Mouse (Mus musculus) stomach, embryonic 16.5 days (tissue): ENCODE measurements around the gene Sit1. TPM values are rescaled to one million over a fixed set of nuclear protein-coding genes. Genes with fewer than 3 reads are reported as not detected.
A peak's percentile ranks its signal among the peaks of the same experiment; 100 is the strongest.

Source experiments
- ATAC-seq: fragments of 200-750 bp; cut with Nextera tagmentation; 2 replicates; pipeline ENCODE4 v1.8.0; 2017; ENCODE audit warnings: moderate number of reproducible peaks, moderate TSS enrichment; ENCODE audit not compliant: insufficient read depth, low FRiP score
- H3K27ac ChIP-seq: fragments of 300-500 bp; sonication (generic); 2 replicates; pipeline ENCODE4 v1.5.1; 2014; ENCODE audit warnings: low read length
- H3K27me3 ChIP-seq: fragments of 300-500 bp; sonication (generic); 2 replicates; pipeline ENCODE4 v1.6.1; 2014; ENCODE audit warnings: low read length, control low read depth, mixed read lengths; ENCODE audit not compliant: control insufficient read depth, insufficient read depth
- H3K36me3 ChIP-seq: fragments of 300-500 bp; sonication (generic); 2 replicates; pipeline ENCODE4 v1.6.1; 2014; ENCODE audit warnings: low read length; ENCODE audit not compliant: control insufficient read depth, insufficient read depth
- H3K4me1 ChIP-seq: fragments of 300-500 bp; sonication (generic); 2 replicates; pipeline ENCODE4 v1.6.1; 2014; ENCODE audit warnings: low read length, control low read depth, mixed read lengths; ENCODE audit not compliant: control insufficient read depth, insufficient read depth
- H3K4me2 ChIP-seq: fragments of 300-500 bp; sonication (generic); 2 replicates; pipeline ENCODE4 v1.6.1; 2014; ENCODE audit warnings: low read depth, low read length, mixed read lengths
- H3K4me3 ChIP-seq: fragments of 300-500 bp; sonication (generic); replicated peaks from 2 replicates; pipeline ENCODE4 v1.5.1; 2014; ENCODE audit warnings: mild to moderate bottlenecking, low read length
- H3K9ac ChIP-seq: fragments of 300-500 bp; sonication (generic); 2 replicates; pipeline ENCODE4 v1.6.1; 2014; ENCODE audit warnings: low read length
- H3K9me3 ChIP-seq: fragments of 300-500 bp; sonication (generic); replicated peaks from 2 replicates; pipeline ENCODE4 v1.6.1; 2016; ENCODE audit warnings: low read length, control low read depth; ENCODE audit not compliant: control insufficient read depth
- WGBS: fragments of 180-500 bp; shearing (Covaris S2); extraction: QIAGEN DNeasy Blood & Tissue Kit; methylation state at CpG from one replicate; pipeline ENCODE4 v1.1.7; 2014; 5-methylcytosine and 5-hydroxymethylcytosine counted together
- polyA plus RNA-seq: library from polyadenylated mRNA; unstranded; fragments of >200 nt; fragmentation: Nextera tagmentation; extraction: Ambion mirVana; gene quantifications from 2 replicates; pipeline ENCODE4 v1.2.1, GENCODE M21; 2015

Sit1 gene
- polyA plus RNA-seq, 1 experiment from 2014 or later, result not detected

DNA sequence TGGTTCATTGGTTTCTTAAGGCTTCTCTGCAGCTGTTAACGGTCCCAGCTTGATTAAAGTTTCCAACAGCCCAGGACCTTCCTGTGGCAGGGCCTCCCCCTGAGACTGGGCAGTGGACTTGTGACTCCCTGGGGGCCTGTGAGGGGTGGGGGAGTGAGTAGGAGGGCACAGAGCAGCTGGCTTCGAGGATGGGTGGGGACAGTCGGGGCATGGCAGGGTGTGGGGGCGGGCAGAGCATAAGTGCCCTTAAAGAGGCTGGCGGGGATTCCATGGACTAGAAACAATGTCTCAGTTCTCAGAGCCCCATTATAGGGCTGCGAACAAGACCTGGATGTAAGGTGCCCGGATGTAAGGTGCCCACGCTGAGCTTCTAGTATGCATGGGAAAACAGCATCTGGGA, 26.4 kb downstream of the Sit1 start:
- ATAC-seq, result no peak
- H3K36me3 ChIP-seq, result no peaks in the 10 kb centered on the region
- H3K9ac ChIP-seq, result no peak overlapping the region
- no peak overlapping the region for H3K27ac ChIP-seq
- WGBS, result 21% methylated on average over 8 of the region's 8 CpGs
- no peaks in the 10 kb centered on the region for H3K9me3 ChIP-seq
- H3K27me3 ChIP-seq, result peaks cover 11% of the 10 kb centered on the region
- no peak overlapping the region for H3K4me2 ChIP-seq
- H3K4me1 ChIP-seq, result peaks cover 15% of the 10 kb centered on the region
- H3K4me3 ChIP-seq, result no peak overlapping the region

DNA sequence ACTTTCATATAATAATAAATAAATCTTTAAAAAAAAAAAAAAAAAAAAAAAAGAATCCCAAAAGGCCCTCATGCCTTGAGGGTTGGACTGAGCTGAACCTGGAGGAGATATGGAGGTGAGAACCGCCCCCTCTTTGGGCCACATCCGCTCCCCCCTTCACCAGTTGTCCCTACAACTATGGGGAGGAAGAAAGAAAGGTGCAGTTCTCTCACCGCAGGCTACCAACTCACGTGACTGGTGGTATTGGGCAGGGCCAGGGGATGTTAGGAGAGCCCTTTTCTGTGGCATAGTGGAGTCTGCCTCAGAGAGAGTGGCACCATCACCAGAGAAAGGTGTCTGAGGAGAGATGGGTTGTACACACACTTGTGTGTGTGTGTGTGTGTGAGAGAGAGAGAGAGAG, 27.1 kb downstream of the Sit1 start:
- Histone ChIP-seq H3K36me3 (no peaks in the 10 kb centered on the region), H3K9ac (no peak overlapping the region), H3K4me2 (no peak overlapping the region), H3K27me3 (peaks cover 13% of the 10 kb centered on the region), H3K9me3 (no peaks in the 10 kb centered on the region), H3K4me1 (peaks cover 15% of the 10 kb centered on the region), H3K27ac (no peak overlapping the region), H3K4me3 (no peak overlapping the region)
- ATAC-seq, result no peak
- 35% methylated on average over 4 of the region's 4 CpGs for WGBS

GRCm38 (mm10) chr4:43454041-43454836, 29.3 kb downstream of the Sit1 start, which contains the start of gene Cd72:
Gene Cd72, minus strand, starts transcription at chr4:43454628.
- peaks cover 13% of the 10 kb centered on the region for H3K27me3 ChIP-seq
- ATAC-seq, result peak; percentile 37; the same call in 1 of the 2 replicates
- no peaks in the 10 kb centered on the region for H3K36me3 ChIP-seq
- H3K27ac ChIP-seq, result no peak within 1 kb of the TSS
- peak within 1 kb of the TSS; percentile 40 for H3K4me2 ChIP-seq
- WGBS, result 31% methylated on average over 20 of the region's 20 CpGs
- H3K9me3 ChIP-seq, result no peaks in the 10 kb centered on the region
- H3K9ac ChIP-seq, result peak within 1 kb of the TSS; percentile 60
- peak within 1 kb of the TSS; percentile 22 for H3K4me3 ChIP-seq
- H3K4me1 ChIP-seq, result peaks cover 15% of the 10 kb centered on the region

GRCm38 (mm10) chr4:43453413-43453812, 30.1 kb downstream of the Sit1 start:
- H3K36me3 ChIP-seq, result no peaks in the 10 kb centered on the region
- 3% methylated on average over 18 of the region's 18 CpGs for WGBS
- H3K27me3 ChIP-seq, result peaks cover 13% of the 10 kb centered on the region
- no peaks in the 10 kb centered on the region for H3K9me3 ChIP-seq
- H3K9ac ChIP-seq, result peak overlapping the region; percentile 60
- peak overlapping the region; percentile 40 for H3K4me2 ChIP-seq
- no peak overlapping the region for H3K27ac ChIP-seq
- H3K4me1 ChIP-seq, result peaks cover 15% of the 10 kb centered on the region
- ATAC-seq, result no peak
- peak overlapping the region; percentile 22 for H3K4me3 ChIP-seq

GRCm38 (mm10) chr4:43452315-43452714, 31.2 kb downstream of the Sit1 start:
- Histone ChIP-seq H3K4me2 (no peak overlapping the region), H3K36me3 (no peaks in the 10 kb centered on the region), H3K4me3 (no peak overlapping the region), H3K9me3 (no peaks in the 10 kb centered on the region), H3K27ac (no peak overlapping the region), H3K27me3 (peaks cover 13% of the 10 kb centered on the region), H3K9ac (no peak overlapping the region), H3K4me1 (peaks cover 15% of the 10 kb centered on the region)
- ATAC-seq, result no peak
- WGBS, result 42% methylated on average over 11 of the region's 11 CpGs

DNA sequence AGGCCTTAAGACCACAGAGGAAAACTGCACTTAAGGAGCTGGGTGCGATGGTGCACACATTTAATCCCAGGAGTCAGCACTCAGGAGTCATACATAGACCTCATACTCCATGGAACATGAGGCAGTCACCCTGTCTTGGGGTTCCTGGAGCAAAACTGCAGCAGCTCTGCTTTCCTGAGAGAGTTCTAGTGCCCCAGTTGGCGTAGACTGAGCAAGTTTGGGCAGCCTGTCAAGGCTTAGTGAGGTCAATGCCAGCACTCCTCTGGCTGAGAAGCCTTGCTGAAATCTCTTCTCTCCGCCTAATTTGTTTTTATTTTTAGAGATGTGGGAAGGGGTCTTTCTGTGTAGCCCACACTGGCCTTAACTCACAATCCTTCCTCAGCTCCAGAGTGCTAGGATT, 35.0 kb downstream of the Sit1 start:
- H3K27ac ChIP-seq, result no peak overlapping the region
- no peak for ATAC-seq
- peaks cover 17% of the 10 kb centered on the region for H3K4me1 ChIP-seq
- H3K9ac ChIP-seq, result no peak overlapping the region
- peaks cover 13% of the 10 kb centered on the region for H3K27me3 ChIP-seq
- H3K4me3 ChIP-seq, result no peak overlapping the region
- 84% methylated on average over 3 of the region's 3 CpGs for WGBS
- H3K4me2 ChIP-seq, result no peak overlapping the region
- H3K36me3 ChIP-seq, result no peaks in the 10 kb centered on the region; the same call in 1 of the 2 replicates
- no peaks in the 10 kb centered on the region for H3K9me3 ChIP-seq

- 89% methylated on average over 13 of the region's 13 CpGs for WGBS
- H3K9me3 ChIP-seq, result no peaks in the 10 kb centered on the region
- H3K4me1 ChIP-seq, result peaks cover 11% of the 10 kb centered on the region
- no peak overlapping the region for H3K4me2 ChIP-seq
- H3K36me3 ChIP-seq, result no peaks in the 10 kb centered on the region; the same call in 1 of the 2 replicates
- H3K4me3 ChIP-seq, result no peak overlapping the region
- no peak overlapping the region for H3K9ac ChIP-seq
- H3K27ac ChIP-seq, result no peak overlapping the region
- peaks cover 4% of the 10 kb centered on the region; the same call in 1 of the 2 replicates for H3K27me3 ChIP-seq
- ATAC-seq, result no peak
Observed at GRCm38 (mm10) chr4:43447251-43447650, 36.3 kb downstream of the Sit1 start.

DNA sequence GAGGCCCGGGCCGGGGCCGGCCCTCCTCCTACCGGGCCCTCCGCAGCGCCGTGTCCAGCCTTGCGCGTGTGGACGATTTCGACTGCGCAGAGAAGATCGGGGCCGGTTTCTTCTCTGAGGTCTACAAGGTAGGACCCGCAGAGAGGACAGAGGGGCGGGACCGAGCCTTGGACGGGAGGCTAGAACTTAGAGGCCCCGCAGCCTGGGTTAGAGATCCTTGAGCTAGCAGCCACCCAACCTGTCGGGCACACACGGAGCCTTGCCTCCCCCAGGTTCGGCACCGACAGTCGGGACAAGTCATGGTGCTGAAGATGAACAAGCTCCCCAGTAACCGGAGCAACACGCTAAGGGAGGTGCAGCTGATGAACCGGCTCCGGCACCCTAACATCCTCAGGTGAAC, 40.0 kb downstream of the Sit1 start:
- ATAC-seq, result peak; percentile 1; the same call in 1 of the 2 replicates

More for the DNA sequence above, 40.0 kb downstream of the Sit1 start:
- Histone ChIP-seq H3K9ac (peak overlapping the region; percentile 99), H3K4me2 (peak overlapping the region; percentile 95), H3K9me3 (no peaks in the 10 kb centered on the region), H3K36me3 (no peaks in the 10 kb centered on the region; the same call in 1 of the 2 replicates), H3K27ac (peak overlapping the region; percentile 95), H3K27me3 (no peaks in the 10 kb centered on the region), H3K4me3 (peak overlapping the region; percentile 94), H3K4me1 (peaks cover 11% of the 10 kb centered on the region)
- WGBS, result 1% methylated on average over 28 of the region's 28 CpGs
